14 mouse cellular contexts compared by ENCODE assay signal in the genomic region with DNA sequence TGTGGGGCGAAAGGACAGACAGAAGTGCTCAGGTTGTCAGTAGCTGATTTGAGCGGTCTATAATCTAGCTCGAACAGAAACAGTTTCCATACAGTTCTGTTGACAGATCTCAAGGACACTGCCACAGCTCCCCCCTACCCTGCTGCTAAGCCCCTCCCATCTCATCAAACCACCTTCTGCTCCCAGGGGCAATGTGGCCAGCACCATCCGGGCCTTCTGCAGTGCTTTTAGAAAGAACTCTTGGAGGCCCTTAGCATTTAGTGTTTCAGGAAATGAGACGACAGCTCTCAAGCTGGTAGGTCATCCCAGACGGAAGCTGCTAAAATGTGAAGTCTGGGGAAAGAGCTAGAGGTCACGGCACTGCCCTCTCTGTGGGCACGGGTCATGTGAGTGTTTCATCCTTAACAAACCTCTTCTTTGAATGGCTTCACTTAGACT. TPM values are rescaled to one million over a fixed set of nuclear protein-coding genes. Genes with fewer than 3 reads are reported as not detected.
DNase-seq lines count a peak whose midpoint lies in the region; ATAC-seq and TF ChIP-seq lines count a peak whose summit lies in the region.
"Had no signal": no experiment of that assay in that cellular context is flagged by ENCODE, and none has a peak within 500 bp of the region (broad histone marks: within the 10 kb centered on the region; RNA-seq: fewer than 3 reads in every experiment).

No protein-coding gene starts in this region.

- H3K4me2 ChIP-seq in kidney, postnatal 0 days (ENCODE audit: low read length) = no peak overlapping the region
- H3K4me2 ChIP-seq in kidney, embryonic 16.5 days (replicated peaks; ENCODE audit: low read depth, low read length) = no peak overlapping the region
- peak overlapping the region; percentile 49 for H3K4me2 ChIP-seq in heart, embryonic 14.5 days (ENCODE audit: low read length)
- H3K4me2 ChIP-seq in forebrain, embryonic 11.5 days (ENCODE audit: low read depth, low read length, severe bottlenecking) = no peak overlapping the region
- H3K4me2 ChIP-seq: embryonic facial prominence, embryonic 13.5 days; forebrain, embryonic 15.5 days; intestine, embryonic 15.5 days had no signal

- no peak for ATAC-seq in kidney, postnatal 0 days (replicated peaks; ENCODE audit: low FRiP score, low read depth)
- ATAC-seq in kidney, embryonic 16.5 days (ENCODE audit: low FRiP score, low TSS enrichment) = no peak
- ATAC-seq in heart, embryonic 14.5 days (ENCODE audit: insufficient number of reproducible peaks, insufficient read depth, low FRiP score, low read depth) = peak; percentile 81
- no peak for ATAC-seq in forebrain, embryonic 11.5 days (replicated peaks; ENCODE audit: low FRiP score)
- ATAC-seq: forebrain, embryonic 15.5 days; intestine, embryonic 15.5 days had no signal

- TF ChIP-seq CTCF in kidney, postnatal 0 days (IDR thresholded peaks at IDR 0.05; ENCODE audit: low read depth) = no peak

- H3K27ac ChIP-seq in kidney, postnatal 0 days = no peak overlapping the region
- H3K27ac ChIP-seq in kidney, embryonic 16.5 days (ENCODE audit: low read length) = no peak overlapping the region
- peak overlapping the region; percentile 61 to 71 for H3K27ac ChIP-seq in heart, embryonic 14.5 days (replicated peaks in 1 of 2; ENCODE audit: control insufficient read depth in 1 of 2, insufficient read depth in 1 of 2, low read depth in 2 of 2, low read length in 2 of 2)
- no peak overlapping the region for H3K27ac ChIP-seq in forebrain, embryonic 11.5 days (ENCODE audit: low read depth, low read length)
- H3K27ac ChIP-seq: embryonic facial prominence, embryonic 13.5 days; forebrain, embryonic 15.5 days; intestine, embryonic 15.5 days had no signal

- H3K36me3 ChIP-seq in kidney, postnatal 0 days (ENCODE audit: insufficient read depth, low read length) = no peaks in the 10 kb centered on the region
- no peaks in the 10 kb centered on the region for H3K36me3 ChIP-seq in kidney, embryonic 16.5 days (ENCODE audit: insufficient read depth, low read length)
- H3K36me3 ChIP-seq in heart, embryonic 14.5 days (ENCODE audit: control insufficient read depth, insufficient read depth, low read length) = no peaks in the 10 kb centered on the region
- H3K36me3 ChIP-seq in forebrain, embryonic 11.5 days (ENCODE audit: control insufficient read depth, insufficient read depth, low read length) = no peaks in the 10 kb centered on the region
- H3K36me3 ChIP-seq: embryonic facial prominence, embryonic 13.5 days; intestine, embryonic 15.5 days had no signal

- no peaks in the 10 kb centered on the region; the same call in 1 of the 2 replicates for H3K4me1 ChIP-seq in kidney, postnatal 0 days (replicated peaks; ENCODE audit: insufficient read depth, low read length)
- peaks cover 7% of the 10 kb centered on the region; the same call in 1 of the 2 replicates for H3K4me1 ChIP-seq in kidney, embryonic 16.5 days (ENCODE audit: insufficient read depth, low read length)
- H3K4me1 ChIP-seq in heart, embryonic 14.5 days (ENCODE audit: control insufficient read depth in 2 of 2, insufficient read depth in 2 of 2, low read length in 2 of 2) = peaks cover 7 to 21% of the 10 kb centered on the region in 2 experiments
- no peaks in the 10 kb centered on the region for H3K4me1 ChIP-seq in forebrain, embryonic 11.5 days (replicated peaks; ENCODE audit: control insufficient read depth, insufficient read depth, low read length)
- H3K4me1 ChIP-seq: forebrain, embryonic 15.5 days; intestine, embryonic 15.5 days had no signal

- 40% methylated on average over 8 of the region's 8 CpGs for WGBS in kidney, postnatal 0 days
- 35% methylated on average over 8 of the region's 8 CpGs for WGBS in kidney, embryonic 16.5 days
- 10% methylated on average over 8 of the region's 8 CpGs for WGBS in heart, embryonic 14.5 days
- WGBS in forebrain, embryonic 11.5 days = 56% methylated on average over 8 of the region's 8 CpGs

- no peaks in the 10 kb centered on the region for H3K27me3 ChIP-seq in kidney, postnatal 0 days (ENCODE audit: insufficient read depth, low read length)
- H3K27me3 ChIP-seq in kidney, embryonic 16.5 days (ENCODE audit: insufficient read depth, low read length) = no peaks in the 10 kb centered on the region
- H3K27me3 ChIP-seq in heart, embryonic 14.5 days (ENCODE audit: control insufficient read depth, insufficient read depth, low read length) = no peaks in the 10 kb centered on the region
- no peaks in the 10 kb centered on the region; the same call in 1 of the 2 replicates for H3K27me3 ChIP-seq in forebrain, embryonic 11.5 days (ENCODE audit: control insufficient read depth, insufficient read depth, low read length)
- H3K27me3 ChIP-seq: embryonic facial prominence, embryonic 13.5 days; forebrain, embryonic 15.5 days; intestine, embryonic 15.5 days had no signal

- DNase-seq in kidney, postnatal 0 days (ENCODE audit: low spot score) = peak; percentile 5
- DNase-seq in embryo, embryonic 10.5 days (ENCODE audit: low spot score) = peak; percentile 76
- peak; percentile 50 for DNase-seq in mesoderm, embryonic 11.5 days (ENCODE audit: low read depth, low spot score)
- no peak for DNase-seq in cerebellum, adult 18-20 months
- DNase-seq in forebrain, embryonic 11.5 days (ENCODE audit: low spot score) = no peak
- DNase-seq in adrenal gland, postnatal 10 days = no peak
- DNase-seq: gastrocnemius, postnatal 36 days; thymus, postnatal 25 days had no signal

- no peak overlapping the region for H3K9ac ChIP-seq in kidney, postnatal 0 days (ENCODE audit: low read depth, low read length)
- H3K9ac ChIP-seq in kidney, embryonic 16.5 days (replicated peaks; ENCODE audit: low read length) = no peak overlapping the region
- H3K9ac ChIP-seq in heart, embryonic 14.5 days (ENCODE audit: low read length) = peak overlapping the region; percentile 26; the same call in 1 of the 2 replicates
- H3K9ac ChIP-seq in forebrain, embryonic 11.5 days (ENCODE audit: low read length) = no peak overlapping the region
- H3K9ac ChIP-seq: embryonic facial prominence, embryonic 13.5 days; forebrain, embryonic 15.5 days; intestine, embryonic 15.5 days had no signal

- H3K4me3 ChIP-seq in kidney, postnatal 0 days (replicated peaks; ENCODE audit: low read depth, low read length) = no peak overlapping the region
- no peak overlapping the region for H3K4me3 ChIP-seq in kidney, embryonic 16.5 days (ENCODE audit: low read length)
- H3K4me3 ChIP-seq in heart, embryonic 14.5 days (ENCODE audit: control insufficient read depth in 1 of 2, insufficient read depth in 1 of 2, low read depth in 1 of 2, low read length in 2 of 2) = no peak overlapping the region
- no peak overlapping the region for H3K4me3 ChIP-seq in forebrain, embryonic 11.5 days (ENCODE audit: low read depth, low read length)
- H3K4me3 ChIP-seq: embryonic facial prominence, embryonic 13.5 days; forebrain, embryonic 15.5 days; intestine, embryonic 15.5 days; megakaryocyte, embryonic 14.5 days had no signal

- H3K9me3 ChIP-seq in kidney, postnatal 0 days (replicated peaks; ENCODE audit: low read length) = no peaks in the 10 kb centered on the region
- no peaks in the 10 kb centered on the region for H3K9me3 ChIP-seq in kidney, embryonic 16.5 days (ENCODE audit: low read length)
- H3K9me3 ChIP-seq in heart, embryonic 14.5 days (ENCODE audit: control insufficient read depth, low read length) = no peaks in the 10 kb centered on the region
- H3K9me3 ChIP-seq in forebrain, embryonic 11.5 days (ENCODE audit: control insufficient read depth, low read length) = no peaks in the 10 kb centered on the region
- H3K9me3 ChIP-seq: embryonic facial prominence, embryonic 13.5 days; forebrain, embryonic 15.5 days; intestine, embryonic 15.5 days; megakaryocyte, embryonic 14.5 days had no signal

RNA-seq across cellular contexts. Expression of gene Pygl, which starts 35.2 kb away (rescaled TPM):
- 43.1 and 44.2 TPM in 2 replicates for polyA plus RNA-seq in kidney, postnatal 0 days (2015; fragmentation: Nextera tagmentation; extraction: Ambion mirVana)
- 47.9 and 49.1 TPM in 2 replicates for polyA plus RNA-seq in kidney, embryonic 16.5 days (2015; fragmentation: Nextera tagmentation; extraction: Ambion mirVana)
- polyA plus RNA-seq in heart, embryonic 14.5 days (2014; fragmentation: Nextera tagmentation; extraction: Ambion mirVana) = 37.4 and 41.4 TPM in 2 replicates
- polyA plus RNA-seq in forebrain, embryonic 11.5 days (2014; fragmentation: Nextera tagmentation; extraction: Ambion mirVana) = 5.9 and 6.3 TPM in 2 replicates
- 10 to 100 TPM; 48.7 to 82.7 TPM for total RNA-seq in adrenal gland, postnatal 10 days (2021)

Comparison
In these comparisons a context has a peak if more than half of its experiments do, and no peak if none do; other contexts are left out.
1. DNase-seq: peak in kidney, postnatal 0 days (single experiment), embryo, embryonic 10.5 days (single experiment) and mesoderm, embryonic 11.5 days (single experiment); none in cerebellum, adult 18-20 months (0 of 2), forebrain, embryonic 11.5 days (single experiment) and adrenal gland, postnatal 10 days (single experiment).
2. H3K27ac ChIP-seq: peak in heart, embryonic 14.5 days (2 of 2); none in kidney, postnatal 0 days (single experiment), kidney, embryonic 16.5 days (single experiment) and forebrain, embryonic 11.5 days (single experiment).